Mouse (Mus musculus) myocyte (in vitro differentiated cells): Measurements from ENCODE around the gene Plekhg4. TPM values are rescaled to one million over a fixed set of nuclear protein-coding genes. Genes with fewer than 3 reads are reported as not detected.
A peak's percentile ranks its signal among the peaks of the same experiment; 100 is the strongest.

Experiments used
- H3K27me3 ChIP-seq: one replicate; pipeline ENCODE4 v1.6.1; 2011; ENCODE audit not compliant: control insufficient read depth, insufficient read depth, insufficient read length
- H3K36me3 ChIP-seq: one replicate; pipeline ENCODE4 v1.6.1; 2011; ENCODE audit not compliant: control insufficient read depth, insufficient read depth
- H3K4me2 ChIP-seq: one replicate; pipeline ENCODE4 v1.6.1; 2011; ENCODE audit warnings: low read depth, control low read depth
- H3K4me3 ChIP-seq: one replicate; pipeline ENCODE4 v1.5.1; 2011; ENCODE audit warnings: mild to moderate bottlenecking, control low read depth, moderate library complexity
- H3K79me2 ChIP-seq: one replicate; pipeline ENCODE4 v1.6.1; 2011; ENCODE audit not compliant: control insufficient read depth, insufficient read depth
- H3ac ChIP-seq: one replicate; pipeline ENCODE4 v1.6.1; 2011; ENCODE audit not compliant: control insufficient read depth, insufficient read length
- CEBPB ChIP-seq: IDR thresholded peaks from 2 replicates; pipeline ENCODE4 v1.6.1; 2011; ENCODE audit warnings: mild to moderate bottlenecking, moderate library complexity; ENCODE audit not compliant: poor library complexity, insufficient read depth, severe bottlenecking
- E2F4 ChIP-seq: IDR thresholded peaks from one replicate; pipeline ENCODE4 v1.6.1; 2011; ENCODE audit warnings: mild to moderate bottlenecking, control low read depth, moderate library complexity; ENCODE audit not compliant: insufficient read depth
- MAX ChIP-seq: IDR thresholded peaks from one replicate; pipeline ENCODE4 v1.6.1; 2011; ENCODE audit warnings: low read depth, mild to moderate bottlenecking, control low read depth
- MYOD1 ChIP-seq, 3 experiments: IDR thresholded peaks; one replicate each; pipeline ENCODE4 v1.6.1; 2011; ENCODE audit warnings: control low read depth in 2 of 3, low read depth in 2 of 3, mild to moderate bottlenecking in 2 of 3, moderate library complexity in 1 of 3; ENCODE audit not compliant: insufficient read length in 2 of 3, control insufficient read depth in 1 of 3
- MYOG ChIP-seq, 3 experiments: IDR thresholded peaks; one replicate each; pipeline ENCODE4 v1.6.1; 2011; ENCODE audit warnings: control low read depth in 2 of 3, low read depth in 2 of 3, mild to moderate bottlenecking in 2 of 3; ENCODE audit not compliant: insufficient read length in 2 of 3, control insufficient read depth in 1 of 3, insufficient read depth in 1 of 3
- POLR2A ChIP-seq: IDR thresholded peaks from one replicate; pipeline ENCODE4 v1.6.1; 2011; ENCODE audit warnings: low read depth, mild to moderate bottlenecking, control low read depth, moderate library complexity; ENCODE audit not compliant: insufficient read length
- POLR2AphosphoS2 ChIP-seq: IDR thresholded peaks from one replicate; pipeline ENCODE4 v1.6.1; 2011; ENCODE audit warnings: low read depth, control low read depth; ENCODE audit not compliant: insufficient read length
- REST ChIP-seq: IDR thresholded peaks from one replicate; pipeline ENCODE4 v1.6.1; 2011; ENCODE audit warnings: mild to moderate bottlenecking, control low read depth, moderate library complexity; ENCODE audit not compliant: insufficient read depth, insufficient read length
- SRF ChIP-seq: IDR thresholded peaks from one replicate; pipeline ENCODE4 v1.6.1; 2011; ENCODE audit warnings: low read depth; ENCODE audit not compliant: control insufficient read depth, insufficient read length
- TCF12 ChIP-seq: IDR thresholded peaks from one replicate; pipeline ENCODE4 v1.6.1; 2011; ENCODE audit warnings: mild to moderate bottlenecking, control low read depth; ENCODE audit not compliant: poor library complexity, insufficient read depth, severe bottlenecking
- TCF3 ChIP-seq: IDR thresholded peaks from one replicate; pipeline ENCODE4 v1.6.1; 2011; ENCODE audit warnings: low read depth, control low read depth; ENCODE audit not compliant: insufficient read length
- USF1 ChIP-seq: IDR thresholded peaks from one replicate; pipeline ENCODE4 v1.6.1; 2011; ENCODE audit warnings: low read depth, mild to moderate bottlenecking, control low read depth, moderate library complexity
- polyA plus RNA-seq: library from polyadenylated mRNA; unstranded; fragments of >200 nt; fragmentation: generic; extraction: Trizol; gene quantifications from one replicate; pipeline ENCODE4 v1.2.1, GENCODE M21; 2012; ENCODE audit warnings: missing spikeins

The Plekhg4 gene
- polyA plus RNA-seq, 1 experiment, result 1.0 TPM

DNA sequence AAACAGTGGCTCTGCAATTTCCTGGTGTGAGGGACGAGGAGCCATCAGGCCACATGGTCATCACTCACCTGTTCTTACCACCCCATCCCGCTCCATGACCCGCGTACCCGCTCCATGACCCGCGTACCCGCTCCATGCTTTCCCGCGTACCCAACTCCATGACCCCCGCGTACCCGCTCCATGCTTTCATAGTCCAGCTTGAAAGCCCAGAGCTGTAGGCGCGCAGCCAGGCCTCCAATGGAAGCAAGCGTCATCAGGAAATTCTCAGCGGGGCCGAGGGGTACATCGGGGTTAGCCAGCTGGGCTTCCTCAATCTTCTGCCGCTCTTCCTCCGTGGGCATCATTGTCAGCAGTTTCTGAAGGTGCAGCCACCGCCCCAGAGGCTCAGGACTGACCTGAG lies 41.6 kb upstream of the Plekhg4 start:
- H3K4me3 ChIP-seq, result no peak overlapping the region
- H3K27me3 ChIP-seq, result no peaks in the 10 kb centered on the region
- H3K4me2 ChIP-seq, result no peak overlapping the region
- no peak overlapping the region for H3ac ChIP-seq
- H3K79me2 ChIP-seq, result peaks cover 18% of the 10 kb centered on the region
- no peak for TF ChIP-seq USF1
- TF ChIP-seq POLR2A, result peak; percentile 37
- H3K36me3 ChIP-seq, result peaks cover 41% of the 10 kb centered on the region

DNA sequence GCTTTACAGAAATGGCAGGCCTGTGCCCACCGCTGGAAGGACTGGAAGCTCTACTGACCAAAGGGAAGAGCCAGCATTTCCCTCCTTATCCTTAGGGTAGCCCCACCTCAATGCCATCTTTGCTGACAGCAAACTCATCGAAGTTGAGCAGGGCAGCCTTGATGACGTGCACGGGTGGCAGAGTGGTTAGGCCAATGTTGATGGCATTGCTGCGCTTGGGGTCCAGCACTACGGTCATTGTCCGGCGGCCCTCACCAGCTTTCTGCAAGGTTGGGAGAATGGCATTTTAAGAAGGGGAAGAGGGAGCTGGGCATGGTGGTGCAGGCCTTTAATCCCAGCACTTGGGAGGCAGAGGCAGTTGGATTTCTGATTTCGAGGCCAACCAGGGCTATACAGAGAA lies 41.1 kb upstream of the Plekhg4 start:
- TF ChIP-seq E2F4 (no peak), TCF12 (no peak), MAX (no peak), TCF3 (no peak), USF1 (no peak), POLR2AphosphoS2 (peak; percentile 62), SRF (no peak), CEBPB (no peak)
- Histone ChIP-seq H3K4me2 (no peak overlapping the region), H3ac (no peak overlapping the region), H3K79me2 (peaks cover 14% of the 10 kb centered on the region), H3K4me3 (no peak overlapping the region), H3K27me3 (no peaks in the 10 kb centered on the region), H3K36me3 (peaks cover 46% of the 10 kb centered on the region)

DNA sequence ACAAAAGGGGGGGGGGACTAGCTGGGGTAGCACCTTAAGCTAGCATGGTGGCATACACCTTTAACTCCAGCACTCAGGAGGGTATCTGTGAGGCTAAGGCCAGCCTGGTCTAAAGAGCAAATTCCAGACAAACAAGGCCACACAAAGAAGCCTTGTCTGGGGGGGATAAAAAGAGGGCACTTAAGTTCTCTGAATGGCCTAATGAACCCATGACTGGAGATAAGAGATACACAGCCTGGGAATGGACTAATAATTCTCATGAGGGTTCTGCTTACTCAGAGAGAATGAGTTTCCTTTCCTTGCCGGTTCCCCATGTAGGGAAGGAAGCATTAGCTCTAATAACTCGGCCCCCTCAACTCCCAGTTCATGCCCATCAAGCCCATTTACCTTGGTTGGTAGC lies 40.6 kb upstream of the Plekhg4 start:
- Histone ChIP-seq H3K4me2 (no peak overlapping the region), H3K79me2 (peaks cover 8% of the 10 kb centered on the region), H3K4me3 (no peak overlapping the region), H3K36me3 (peaks cover 52% of the 10 kb centered on the region), H3K27me3 (no peaks in the 10 kb centered on the region), H3ac (no peak overlapping the region)
- TF ChIP-seq CEBPB (no peak), TCF12 (no peak), SRF (no peak), E2F4 (no peak), MYOG (IDR thresholded peaks at IDR 0.05; ENCODE audit: control insufficient read depth in 1 of 3, insufficient read depth in 1 of 3, insufficient read length in 2 of 3, low read depth in 2 of 3) (no peak), USF1 (no peak), POLR2AphosphoS2 (no peak), TCF3 (no peak), MYOD1 (IDR thresholded peaks at IDR 0.05; ENCODE audit: control insufficient read depth in 1 of 3, insufficient read length in 2 of 3, low read depth in 2 of 3) (no peak), REST (no peak), MAX (no peak), POLR2A (no peak)

DNA sequence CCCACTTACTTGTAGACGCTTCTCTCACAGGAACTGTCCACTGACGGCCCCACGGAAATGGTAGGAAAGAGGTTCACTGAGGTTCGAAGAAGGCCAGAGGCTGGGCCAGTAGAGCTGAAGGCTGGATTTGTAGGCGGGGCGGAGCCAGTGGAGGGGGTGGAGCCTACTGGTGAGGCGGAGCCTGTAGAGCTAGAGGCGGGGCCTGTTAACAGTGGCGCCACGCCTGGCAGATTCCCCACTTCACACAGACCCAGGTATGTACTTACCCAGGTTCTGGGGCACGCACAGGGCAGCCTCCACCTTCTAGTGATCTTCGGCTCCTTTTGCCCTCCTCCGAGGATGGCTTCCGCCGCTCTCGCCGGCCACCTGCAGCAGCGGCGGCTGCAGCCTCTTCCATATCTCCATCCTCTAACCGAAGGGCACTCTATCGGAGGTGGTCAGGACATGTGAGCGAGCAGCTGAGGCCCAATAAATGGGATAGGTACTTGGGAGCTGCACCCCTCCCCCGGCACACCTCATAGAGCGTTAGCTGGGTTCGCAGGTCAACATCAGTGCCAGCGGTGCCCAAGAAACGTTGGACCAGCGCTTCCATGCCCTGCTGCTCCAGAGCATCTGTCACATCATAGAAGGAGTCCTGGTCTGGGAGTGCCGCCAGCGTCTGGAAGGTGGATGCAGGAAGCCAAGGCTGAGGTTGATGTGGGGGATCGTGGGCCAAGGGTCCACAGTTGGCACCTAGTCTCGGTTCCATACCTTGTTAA lies 36.5 kb upstream of the Plekhg4 start:
- no peak overlapping the region for H3K4me3 ChIP-seq

DNA sequence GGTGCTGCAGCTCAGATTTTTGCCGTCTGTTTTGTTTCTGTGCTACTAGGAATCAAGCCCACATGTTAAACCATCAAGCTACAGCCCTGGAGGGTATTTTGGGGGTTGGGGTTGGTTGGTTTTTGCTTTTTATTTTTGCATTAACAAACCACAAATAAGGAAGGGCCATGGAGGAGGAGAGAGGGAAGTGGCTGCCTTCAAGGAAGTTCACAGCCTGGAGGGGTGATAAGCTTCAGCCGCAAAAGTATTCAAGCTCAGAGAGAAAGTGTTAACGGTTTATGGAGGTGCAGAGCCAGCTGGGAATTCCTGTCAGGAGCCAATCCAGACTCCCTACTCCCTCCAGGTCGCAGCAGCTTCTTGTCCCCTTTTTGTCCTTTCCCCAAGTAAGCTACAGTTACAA lies 34.1 kb upstream of the Plekhg4 start:
- peaks cover 45% of the 10 kb centered on the region for H3K36me3 ChIP-seq
- H3K79me2 ChIP-seq, result peaks cover 41% of the 10 kb centered on the region

More for the DNA sequence above, 36.5 kb upstream of the Plekhg4 start:
- peaks cover 48% of the 10 kb centered on the region for H3K36me3 ChIP-seq
- TF ChIP-seq E2F4 (no peak), POLR2AphosphoS2 (peak; percentile 52)
- no peaks in the 10 kb centered on the region for H3K27me3 ChIP-seq
- H3K79me2 ChIP-seq, result peaks cover 17% of the 10 kb centered on the region
- H3K4me2 ChIP-seq, result no peak overlapping the region
- H3ac ChIP-seq, result no peak overlapping the region

More for the DNA sequence above, 34.1 kb upstream of the Plekhg4 start:
- no peak overlapping the region for H3K4me2 ChIP-seq
- H3K4me3 ChIP-seq, result no peak overlapping the region
- H3ac ChIP-seq, result no peak overlapping the region
- TF ChIP-seq MYOD1 (IDR thresholded peaks at IDR 0.05; ENCODE audit: control insufficient read depth in 1 of 3, insufficient read length in 2 of 3, low read depth in 2 of 3) (no peak), POLR2A (no peak), REST (no peak), SRF (no peak), MYOG (IDR thresholded peaks at IDR 0.05; ENCODE audit: control insufficient read depth in 1 of 3, insufficient read depth in 1 of 3, insufficient read length in 2 of 3, low read depth in 2 of 3) (no peak), E2F4 (no peak), CEBPB (no peak), TCF12 (no peak), POLR2AphosphoS2 (no peak), TCF3 (no peak), USF1 (no peak), MAX (no peak)
- no peaks in the 10 kb centered on the region for H3K27me3 ChIP-seq
